Mouse (Mus musculus) forebrain, embryonic 13.5 days (tissue): ENCODE measurements at regions not wholly inside any gene's neighbourhood (a gene's known extent, or its start where the extent isn't known, plus 50 kb on each side); places are given as distances from the start of the nearest gene placed in this dataset.

Experiments used
- ATAC-seq: fragments of 200-750 bp; cut with Nextera tagmentation; 2 replicates; pipeline ENCODE4 v1.8.0; 2017
- H3K27ac ChIP-seq: fragments of 300-500 bp; sonication (generic); 2 replicates; pipeline ENCODE4 v1.5.1; 2015; ENCODE audit warnings: inconsistent platforms, mild to moderate bottlenecking, moderate library complexity
- H3K27me3 ChIP-seq: fragments of 300-500 bp; sonication (generic); 2 replicates; pipeline ENCODE4 v1.6.1; 2015; ENCODE audit warnings: mild to moderate bottlenecking, inconsistent platforms
- H3K36me3 ChIP-seq: fragments of 300-500 bp; sonication (generic); 2 replicates; pipeline ENCODE4 v1.6.1; 2015; ENCODE audit warnings: mild to moderate bottlenecking, inconsistent platforms; ENCODE audit not compliant: poor library complexity, severe bottlenecking
- H3K4me1 ChIP-seq: fragments of 300-500 bp; sonication (generic); 2 replicates; pipeline ENCODE4 v1.6.1; 2015; ENCODE audit warnings: inconsistent platforms
- H3K4me2 ChIP-seq: fragments of 300-500 bp; sonication (generic); 2 replicates; pipeline ENCODE4 v1.6.1; 2015; ENCODE audit warnings: inconsistent platforms, mild to moderate bottlenecking, moderate library complexity
- H3K4me3 ChIP-seq: fragments of 300-500 bp; sonication (generic); 2 replicates; pipeline ENCODE4 v1.5.1; 2015; ENCODE audit warnings: mild to moderate bottlenecking, inconsistent platforms
- H3K9ac ChIP-seq: fragments of 300-500 bp; sonication (generic); 2 replicates; pipeline ENCODE4 v1.6.1; 2015; ENCODE audit warnings: mild to moderate bottlenecking, inconsistent platforms
- H3K9me3 ChIP-seq: fragments of 300-500 bp; sonication (generic); replicated peaks from 2 replicates; pipeline ENCODE4 v1.6.1; 2016; ENCODE audit warnings: inconsistent platforms
- WGBS: fragments of 180-500 bp; shearing (Covaris S2); methylation state at CpG from one replicate; pipeline ENCODE4 v1.1.7; 2015; 5-methylcytosine and 5-hydroxymethylcytosine counted together

DNA sequence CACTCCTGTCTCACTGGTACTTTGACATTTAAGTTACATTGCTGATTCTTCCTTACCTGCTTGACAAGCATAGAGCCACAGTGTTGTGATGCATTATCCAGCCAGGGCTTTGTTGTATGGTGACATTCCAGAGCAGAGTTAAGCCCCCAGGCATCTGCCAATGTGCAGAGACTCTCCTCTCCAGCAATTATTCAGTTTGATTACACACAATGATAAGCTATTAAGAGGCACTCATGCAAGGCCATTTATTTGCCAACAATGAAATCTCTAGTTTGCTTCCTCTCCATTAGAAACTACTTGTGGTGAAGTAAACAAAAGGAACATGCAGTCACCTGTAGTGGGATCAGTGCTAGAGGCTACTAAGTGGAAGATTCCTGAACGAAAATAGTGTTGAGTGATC is 444.7 kb upstream of the Nova1 start:
- Histone ChIP-seq H3K4me2 (no peak overlapping the region), H3K9me3 (no peaks in the 10 kb centered on the region), H3K27ac (no peak overlapping the region), H3K36me3 (no peaks in the 10 kb centered on the region), H3K9ac (no peak overlapping the region), H3K27me3 (no peaks in the 10 kb centered on the region), H3K4me3 (no peak overlapping the region), H3K4me1 (no peaks in the 10 kb centered on the region)
- no peak for ATAC-seq
- 9% methylated on average over 1 of the region's 1 CpGs for WGBS

DNA sequence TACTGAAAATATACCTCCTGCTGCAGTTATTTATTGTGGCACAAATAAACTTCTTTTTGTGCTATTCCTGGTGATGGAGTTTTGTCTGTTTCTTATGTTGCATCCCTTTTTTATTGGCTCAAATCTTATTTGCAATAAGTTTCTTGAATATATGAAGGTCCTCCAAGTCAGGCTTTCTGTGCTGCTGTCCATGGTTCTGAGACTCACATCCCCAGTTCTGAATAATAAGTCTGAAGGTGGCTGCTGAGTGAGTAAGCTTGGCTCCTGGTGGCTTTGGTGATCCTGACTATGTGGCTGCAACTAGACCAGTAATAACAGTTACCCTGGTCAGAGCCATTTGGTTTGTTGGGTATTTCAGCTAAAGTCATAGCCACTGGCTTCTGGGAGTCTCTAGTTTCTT is 433.6 kb upstream of the Nova1 start:
- no peak for ATAC-seq
- Histone ChIP-seq H3K27ac (no peak overlapping the region), H3K4me1 (no peaks in the 10 kb centered on the region), H3K27me3 (no peaks in the 10 kb centered on the region), H3K36me3 (no peaks in the 10 kb centered on the region), H3K9me3 (no peaks in the 10 kb centered on the region), H3K4me3 (no peak overlapping the region), H3K4me2 (no peak overlapping the region), H3K9ac (no peak overlapping the region)

DNA sequence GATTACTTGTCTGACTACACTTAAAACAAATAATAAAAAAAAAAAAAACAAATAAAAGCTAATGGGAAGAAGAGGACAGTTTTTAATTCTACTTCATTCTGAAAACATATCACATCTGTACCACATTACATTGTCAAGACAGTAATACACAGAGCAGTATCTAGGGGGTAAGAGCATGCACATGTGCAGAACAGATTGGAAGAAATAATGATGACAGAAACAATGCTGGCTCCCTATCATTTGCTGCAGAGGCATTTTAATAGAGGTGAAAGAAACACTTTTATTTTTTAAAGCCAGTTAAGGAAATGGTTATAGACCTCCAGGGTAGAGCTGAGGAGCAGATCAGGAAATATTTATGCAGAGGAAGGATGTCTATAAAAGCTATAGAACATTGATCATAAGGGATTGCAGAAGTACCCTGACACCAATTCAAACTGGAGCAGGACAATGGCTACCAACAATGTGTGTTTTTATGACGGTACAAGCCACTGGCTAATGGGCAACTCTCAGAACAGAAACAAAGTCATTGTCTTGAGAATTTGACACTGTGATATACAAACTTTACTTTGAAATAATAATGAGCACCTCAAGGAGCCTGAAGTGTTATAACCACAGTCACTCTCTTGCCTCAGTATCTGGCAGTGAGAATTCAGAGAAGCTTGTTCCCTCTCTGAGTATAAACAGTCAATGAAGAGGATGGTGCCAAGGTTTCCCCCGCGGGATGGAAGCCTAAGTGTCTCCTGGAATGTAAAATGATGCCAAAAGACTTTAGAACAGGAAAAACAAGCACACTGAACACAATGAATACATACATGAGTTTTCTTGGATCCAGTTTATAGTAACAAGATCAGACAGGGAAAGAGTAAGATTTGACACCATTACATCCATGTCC is 425.1 kb upstream of the Nova1 start:
- no peak for ATAC-seq
- Histone ChIP-seq H3K4me3 (no peak overlapping the region), H3K36me3 (no peaks in the 10 kb centered on the region), H3K27me3 (no peaks in the 10 kb centered on the region), H3K9me3 (no peaks in the 10 kb centered on the region), H3K27ac (no peak overlapping the region), H3K4me2 (no peak overlapping the region), H3K4me1 (no peaks in the 10 kb centered on the region), H3K9ac (no peak overlapping the region)
- 83% methylated on average over 3 of the region's 3 CpGs for WGBS

DNA sequence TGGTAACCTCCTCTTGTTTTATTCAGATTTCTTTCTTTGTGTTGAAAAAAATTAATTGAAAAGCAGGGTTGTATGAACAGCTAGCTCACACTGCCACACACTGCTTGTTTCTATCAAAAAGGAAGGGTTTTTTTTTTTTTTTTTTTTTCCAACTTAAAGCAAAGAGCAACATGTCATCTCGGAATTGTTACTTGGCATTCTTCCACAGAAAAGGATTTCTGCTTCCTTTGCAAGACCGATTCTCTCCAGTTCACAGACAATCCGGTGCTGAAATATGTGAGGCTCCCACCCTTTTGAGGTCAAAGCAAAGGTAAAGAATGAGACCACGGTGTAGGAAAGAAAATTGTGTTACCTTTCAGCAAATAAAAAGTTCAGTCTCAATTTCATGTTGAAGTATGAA is 401.3 kb upstream of the Nova1 start:
- H3K27ac ChIP-seq = no peak overlapping the region
- H3K36me3 ChIP-seq = no peaks in the 10 kb centered on the region
- no peak overlapping the region for H3K4me2 ChIP-seq
- H3K4me3 ChIP-seq = no peak overlapping the region
- no peaks in the 10 kb centered on the region for H3K4me1 ChIP-seq
- no peak overlapping the region for H3K9ac ChIP-seq
- H3K9me3 ChIP-seq = no peaks in the 10 kb centered on the region
- no peaks in the 10 kb centered on the region for H3K27me3 ChIP-seq
- WGBS = 56% methylated on average over 4 of the region's 4 CpGs
- no peak for ATAC-seq

DNA sequence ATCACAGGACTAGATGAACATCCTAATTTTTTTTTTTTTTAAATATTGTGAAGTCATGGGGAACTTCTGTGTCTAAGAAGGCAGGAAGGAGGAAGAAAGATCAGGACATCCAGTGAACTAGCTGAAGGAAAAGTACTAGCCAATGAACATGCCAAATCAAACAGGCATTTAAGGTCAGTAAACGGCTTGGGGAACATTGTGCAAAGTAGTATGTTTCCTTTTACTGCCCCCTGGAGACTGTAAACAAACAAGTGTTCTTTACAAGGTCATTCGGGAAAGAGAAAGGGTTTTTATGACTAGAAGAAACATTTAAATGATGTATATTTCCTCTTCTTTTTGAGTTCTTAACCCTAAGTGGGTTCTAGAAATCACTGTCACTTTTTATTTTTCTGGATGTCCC is 400.6 kb upstream of the Nova1 start:
- ATAC-seq = no peak
- Histone ChIP-seq H3K9me3 (no peaks in the 10 kb centered on the region), H3K4me1 (no peaks in the 10 kb centered on the region), H3K4me2 (no peak overlapping the region), H3K27me3 (no peaks in the 10 kb centered on the region), H3K27ac (no peak overlapping the region), H3K4me3 (no peak overlapping the region), H3K9ac (no peak overlapping the region), H3K36me3 (no peaks in the 10 kb centered on the region)
- 60% methylated on average over 2 of the region's 2 CpGs for WGBS

DNA sequence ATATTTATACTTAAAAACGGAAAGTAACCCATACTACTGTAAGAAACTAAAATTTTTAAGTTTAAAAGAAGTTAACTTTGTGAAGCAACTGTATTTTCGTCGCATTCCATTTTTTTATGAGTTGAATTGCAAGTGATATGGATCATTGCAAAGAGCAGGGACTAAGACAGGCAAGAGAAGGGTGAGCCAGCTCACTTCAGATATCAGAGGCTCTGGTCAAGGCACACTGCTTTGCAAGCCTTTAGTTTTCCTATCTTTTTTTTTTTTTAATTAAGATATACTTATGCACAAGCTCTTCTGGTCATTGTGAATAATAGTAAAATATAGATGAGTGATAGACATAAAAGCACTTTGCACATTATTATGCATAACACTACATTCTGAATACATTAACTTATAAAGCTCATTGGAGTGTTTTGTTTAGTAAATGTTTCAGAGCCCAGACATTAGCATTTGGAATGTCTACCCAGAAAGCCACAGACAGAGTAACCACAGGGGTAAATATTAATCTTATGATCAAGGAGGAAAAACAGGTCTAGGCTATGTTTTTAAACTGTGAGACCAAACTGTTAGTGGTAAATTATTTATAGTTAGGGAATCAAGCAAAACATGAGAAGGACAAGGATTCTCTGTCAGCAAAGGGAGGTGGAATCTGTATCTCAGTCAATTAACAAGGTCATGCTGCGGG is 392.8 kb upstream of the Nova1 start:
- Histone ChIP-seq H3K27ac (no peak overlapping the region), H3K4me3 (no peak overlapping the region), H3K4me2 (no peak overlapping the region), H3K36me3 (no peaks in the 10 kb centered on the region), H3K4me1 (no peaks in the 10 kb centered on the region), H3K27me3 (no peaks in the 10 kb centered on the region), H3K9me3 (no peaks in the 10 kb centered on the region), H3K9ac (no peak overlapping the region)
- ATAC-seq = no peak
- 93% methylated on average over 4 of the region's 4 CpGs for WGBS

DNA sequence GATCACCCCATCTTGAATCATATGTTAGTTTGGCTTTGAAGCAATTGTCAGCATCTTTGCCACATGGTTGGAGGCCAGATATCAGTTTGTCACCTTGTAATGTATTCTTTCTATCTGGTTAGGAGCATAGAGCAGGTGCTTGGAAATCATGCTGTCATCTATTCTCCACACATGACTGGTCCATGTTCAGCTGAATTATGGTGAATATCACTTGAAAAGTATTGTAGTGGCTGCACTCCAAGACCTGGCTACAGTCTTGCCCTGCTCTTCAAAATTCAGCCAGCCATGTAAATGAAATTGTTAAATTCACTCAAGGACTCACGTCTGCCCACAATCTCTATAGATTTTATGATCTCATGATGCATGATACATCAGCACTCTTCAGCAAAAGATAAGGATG is 384.2 kb upstream of the Nova1 start:
- Histone ChIP-seq H3K4me3 (no peak overlapping the region), H3K9me3 (no peaks in the 10 kb centered on the region), H3K27me3 (no peaks in the 10 kb centered on the region), H3K36me3 (no peaks in the 10 kb centered on the region), H3K4me1 (no peaks in the 10 kb centered on the region), H3K4me2 (no peak overlapping the region), H3K9ac (no peak overlapping the region), H3K27ac (no peak overlapping the region)
- WGBS = 85% methylated on average over 1 of the region's 1 CpGs
- ATAC-seq = no peak

DNA sequence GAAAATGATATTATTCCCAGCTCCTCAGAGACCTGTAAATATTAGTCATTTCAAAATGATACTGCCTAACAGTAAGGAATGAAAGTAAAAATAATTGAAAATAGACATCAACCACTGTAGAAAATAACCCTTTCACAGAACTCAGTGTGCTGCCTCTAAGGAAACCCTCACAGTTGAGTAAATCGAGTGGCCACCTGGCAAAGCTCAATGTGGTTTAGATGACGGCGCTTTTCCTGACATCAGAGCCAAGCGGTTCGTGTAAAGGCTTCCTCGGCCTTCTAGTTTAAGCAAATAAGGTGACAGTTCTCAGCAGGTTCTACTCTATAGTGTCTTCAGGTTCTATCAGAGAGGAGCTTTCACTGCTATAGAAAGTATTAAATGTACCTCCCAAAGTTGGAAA is 379.9 kb upstream of the Nova1 start:
- ATAC-seq = no peak
- Histone ChIP-seq H3K9me3 (no peaks in the 10 kb centered on the region), H3K4me1 (no peaks in the 10 kb centered on the region), H3K4me3 (no peak overlapping the region), H3K4me2 (no peak overlapping the region), H3K9ac (no peak overlapping the region), H3K27ac (no peak overlapping the region), H3K27me3 (no peaks in the 10 kb centered on the region), H3K36me3 (no peaks in the 10 kb centered on the region)
- WGBS = 88% methylated on average over 6 of the region's 6 CpGs

DNA sequence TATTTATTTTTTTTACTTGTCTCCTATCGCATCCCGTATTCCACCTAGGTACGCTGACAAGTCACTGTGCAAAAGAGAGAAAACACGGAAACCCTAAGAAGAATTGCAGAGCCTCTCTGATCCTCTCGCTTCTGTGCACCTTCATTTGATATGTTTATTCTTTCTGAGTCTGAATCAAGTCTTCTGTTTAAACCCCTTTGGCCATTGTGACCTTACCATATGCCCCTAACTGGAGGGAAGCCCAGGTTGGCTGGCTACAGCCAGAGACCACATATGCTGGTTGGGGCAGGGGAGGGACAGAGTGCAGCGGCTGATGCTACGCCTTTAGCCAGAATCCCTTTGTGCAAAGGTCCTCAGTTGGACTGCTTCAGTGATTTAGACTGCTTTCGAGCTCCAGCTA is 346.0 kb upstream of the Nova1 start:
- Histone ChIP-seq H3K4me1 (peaks cover 29% of the 10 kb centered on the region), H3K27ac (peak overlapping the region; percentile 57; the same call in 1 of the 2 replicates), H3K4me2 (peak overlapping the region; percentile 57), H3K9me3 (no peaks in the 10 kb centered on the region), H3K36me3 (no peaks in the 10 kb centered on the region), H3K9ac (0 out of 2 replicates have a peak overlapping the region, but pooled peaks have one; percentile 12), H3K27me3 (no peaks in the 10 kb centered on the region), H3K4me3 (peak overlapping the region; percentile 25)
- 40% methylated on average over 8 of the region's 8 CpGs for WGBS
- ATAC-seq = peak; percentile 50

DNA sequence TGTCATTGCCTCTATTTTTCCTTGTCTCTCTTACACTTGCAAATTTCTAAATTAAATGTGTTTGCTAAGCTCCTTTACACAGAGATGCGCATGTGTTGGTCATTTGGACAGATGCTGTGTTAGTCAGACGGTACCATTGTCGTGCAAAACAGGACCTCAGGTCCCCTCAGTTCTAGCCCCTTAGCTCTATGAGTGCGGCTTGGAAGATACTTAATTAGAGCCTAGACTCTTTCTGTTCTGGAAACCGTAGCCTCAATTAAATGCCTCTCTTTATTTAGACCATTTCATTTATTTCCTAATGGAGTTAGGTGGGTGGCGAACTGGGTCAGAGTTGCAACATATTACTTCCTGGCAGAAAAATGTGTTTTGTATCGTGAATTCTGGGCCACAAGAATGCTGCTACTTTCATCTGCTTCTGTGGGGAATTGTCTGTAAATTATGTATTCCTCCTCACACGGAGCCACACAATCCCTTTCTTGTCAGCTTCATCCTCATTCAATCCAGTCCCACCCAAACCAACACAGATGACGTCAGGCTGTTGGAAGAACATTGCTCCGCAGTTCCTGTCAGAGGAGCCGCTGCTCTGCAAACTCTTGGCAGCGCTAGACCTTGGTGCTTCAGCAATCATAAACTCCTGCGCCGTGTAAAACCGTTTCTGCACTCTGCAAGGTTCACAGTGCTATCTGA is 345.4 kb upstream of the Nova1 start:
- Histone ChIP-seq H3K4me3 (peak overlapping the region; percentile 25), H3K4me2 (peak overlapping the region; percentile 57), H3K9ac (peak overlapping the region; percentile 38; the same call in 1 of the 2 replicates), H3K36me3 (no peaks in the 10 kb centered on the region), H3K27ac (peak overlapping the region; percentile 48; the same call in 1 of the 2 replicates), H3K9me3 (no peaks in the 10 kb centered on the region), H3K27me3 (no peaks in the 10 kb centered on the region), H3K4me1 (peaks cover 29% of the 10 kb centered on the region)
- 10% methylated on average over 15 of the region's 15 CpGs for WGBS
- ATAC-seq = peak; percentile 87

DNA sequence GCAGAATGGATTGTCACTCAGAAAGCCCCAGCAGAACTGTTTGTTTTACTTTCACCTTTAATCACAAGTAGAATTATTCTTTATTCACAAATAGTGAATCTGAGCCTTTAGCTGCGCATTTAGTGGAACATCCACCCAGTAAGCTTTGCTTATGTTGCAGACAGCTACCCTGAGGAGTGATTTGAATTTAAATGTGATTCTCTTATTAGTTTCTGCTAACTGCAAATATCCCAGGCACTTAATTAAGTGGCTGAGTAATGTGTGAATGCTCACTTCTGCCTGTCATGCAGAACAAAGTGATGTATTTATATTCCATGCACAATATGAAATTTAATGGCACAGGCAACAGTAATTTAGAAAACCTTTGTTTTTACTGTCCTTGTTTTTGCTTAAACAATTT is 344.4 kb upstream of the Nova1 start:
- peak overlapping the region; percentile 41 for H3K4me2 ChIP-seq
- H3K4me3 ChIP-seq = 0 out of 2 replicates have a peak overlapping the region, but pooled peaks have one; percentile 0
- H3K9me3 ChIP-seq = no peaks in the 10 kb centered on the region
- peaks cover 29% of the 10 kb centered on the region for H3K4me1 ChIP-seq
- peak overlapping the region; percentile 84 for H3K27ac ChIP-seq
- 6% methylated on average over 1 of the region's 1 CpGs for WGBS
- no peaks in the 10 kb centered on the region for H3K27me3 ChIP-seq
- H3K36me3 ChIP-seq = no peaks in the 10 kb centered on the region
- peak; percentile 44 for ATAC-seq
- H3K9ac ChIP-seq = 0 out of 2 replicates have a peak overlapping the region, but pooled peaks have one; percentile 10

DNA sequence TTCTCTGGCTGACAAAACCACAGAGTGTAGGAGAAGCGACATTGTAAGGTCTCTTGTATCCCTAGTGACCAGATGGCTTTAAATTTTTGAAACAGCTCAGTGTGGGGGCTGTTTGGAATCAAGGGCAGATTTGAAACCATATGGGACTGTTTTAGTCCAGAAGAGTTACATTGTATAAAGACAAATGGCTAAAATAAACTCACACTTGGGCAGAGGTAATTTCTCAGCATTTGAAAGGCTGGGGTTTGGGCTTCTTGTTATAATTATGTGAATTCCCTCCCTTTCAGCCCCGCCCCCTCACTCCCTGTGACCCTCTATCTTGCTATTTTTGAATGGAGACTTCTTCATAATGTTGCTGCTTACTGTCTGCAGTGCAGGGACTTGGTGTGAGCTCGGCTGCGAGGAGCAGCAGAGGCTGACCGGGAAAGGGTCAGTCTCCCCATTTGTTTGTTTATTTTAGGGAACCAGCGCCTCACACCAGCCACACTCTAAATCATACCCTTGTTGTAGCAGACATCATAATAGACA is 344.0 kb upstream of the Nova1 start:
- WGBS = 6% methylated on average over 6 of the region's 6 CpGs
- H3K4me3 ChIP-seq = 0 out of 2 replicates have a peak overlapping the region, but pooled peaks have one; percentile 0
- no peaks in the 10 kb centered on the region for H3K36me3 ChIP-seq
- H3K27ac ChIP-seq = peak overlapping the region; percentile 84
- H3K4me1 ChIP-seq = peaks cover 29% of the 10 kb centered on the region
- 0 out of 2 replicates have a peak overlapping the region, but pooled peaks have one; percentile 10 for H3K9ac ChIP-seq
- peak; percentile 71 for ATAC-seq
- H3K4me2 ChIP-seq = peak overlapping the region; percentile 41
- no peaks in the 10 kb centered on the region for H3K9me3 ChIP-seq
- H3K27me3 ChIP-seq = no peaks in the 10 kb centered on the region
